Mouse (Mus musculus) CD4-positive naive resting alpha-beta T cell, adult 57 days (primary cell): ENCODE data around the gene Arl2bp. TPM values are rescaled to one million over a fixed set of nuclear protein-coding genes. Genes with fewer than 3 reads are reported as not detected.

Source experiments
- total RNA-seq: library from RNA; stranded (reverse); gene quantifications from one replicate; pipeline ENCODE4 v1.2.4, GENCODE M21; 2023

The Arl2bp gene
- 125 TPM for total RNA-seq

GRCm38 (mm10) chr8:94666456-94667308 lies at the start of gene Arl2bp:
TSS of gene Arl2bp (plus strand) at chr8:94666600.

DNA sequence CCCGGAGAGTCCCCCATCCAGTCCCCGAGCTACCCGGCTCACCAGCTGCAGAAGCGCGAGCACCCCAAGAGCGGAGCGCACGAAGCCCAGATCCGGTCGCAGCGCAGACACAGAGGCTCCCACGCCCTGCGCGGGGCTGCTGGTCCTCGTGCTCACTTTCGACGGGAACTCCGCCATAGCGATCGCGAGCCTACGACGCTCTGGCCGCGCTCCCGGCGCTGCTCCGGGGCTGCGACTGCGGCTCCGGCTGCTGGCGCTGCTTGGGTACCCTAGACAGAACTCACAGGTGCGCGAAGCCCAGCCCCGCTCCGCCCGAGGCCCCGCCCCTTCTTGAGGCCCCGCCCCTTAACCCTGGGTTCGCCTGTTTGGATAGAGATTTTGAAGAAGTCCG lies 29.6 kb downstream of the Arl2bp start, which contains the start of gene Pllp:
Gene Pllp (minus strand): TSS at position 285 of the 391 bp plus-strand sequence.

Other genes with a start within 250 kb of the Arl2bp start
- 353 TPM for gene Nlrc5, start 232.2 kb upstream of the Arl2bp start, total RNA-seq
- 2.6 TPM for gene Cpne2, start 133.6 kb upstream of the Arl2bp start, total RNA-seq
- gene Rspry1, start 64.7 kb upstream of the Arl2bp start, total RNA-seq: 39.8 TPM
- 35.0 TPM for gene Fam192a, start 64.6 kb upstream of the Arl2bp start, total RNA-seq
- not detected for gene Pllp, start 29.7 kb downstream of the Arl2bp start, total RNA-seq
- gene Ccl22, start 79.0 kb downstream of the Arl2bp start, total RNA-seq: 0.59 TPM
- gene Cx3cl1, start 105.4 kb downstream of the Arl2bp start, total RNA-seq: not detected
- gene Ccl17, start 143.9 kb downstream of the Arl2bp start, total RNA-seq: not detected
- gene Coq9, start 171.7 kb downstream of the Arl2bp start, total RNA-seq: 33.6 TPM
- gene Ciapin1, start 171.8 kb downstream of the Arl2bp start, total RNA-seq: 57.2 TPM
- 61.2 TPM for gene Polr2c, start 190.8 kb downstream of the Arl2bp start, total RNA-seq
- 1.7 TPM for gene Dok4, start 209.7 kb downstream of the Arl2bp start, total RNA-seq